Mouse (Mus musculus) intestine, embryonic 14.5 days (tissue): ENCODE measurements around the gene Akap6. TPM values are rescaled to one million over a fixed set of nuclear protein-coding genes. Genes with fewer than 3 reads are reported as not detected.

ENCODE experiments used
- ATAC-seq: fragments of 200-750 bp; cut with Nextera tagmentation; replicated peaks from 2 replicates; pipeline ENCODE4 v1.8.0; 2017; ENCODE audit warnings: low read depth, moderate number of reproducible peaks, moderate TSS enrichment, moderate library complexity; ENCODE audit not compliant: low FRiP score, low TSS enrichment
- DNase-seq: peaks from one replicate; pipeline ENCODE4 v3.0.0-alpha.2; 2018; ENCODE audit warnings: low spot score
- H3K27ac ChIP-seq: fragments of 300-500 bp; sonication (generic); 2 replicates; pipeline ENCODE4 v1.5.1; 2014; ENCODE audit warnings: low read depth, mild to moderate bottlenecking, control low read depth
- H3K27me3 ChIP-seq: fragments of 300-500 bp; sonication (generic); replicated peaks from 2 replicates; pipeline ENCODE4 v1.6.1; 2014; ENCODE audit warnings: low read length, control low read depth; ENCODE audit not compliant: control insufficient read depth, insufficient read depth
- H3K36me3 ChIP-seq: fragments of 300-500 bp; sonication (generic); 2 replicates; pipeline ENCODE4 v1.6.1; 2014; ENCODE audit warnings: low read length, control low read depth; ENCODE audit not compliant: control insufficient read depth, insufficient read depth
- H3K4me1 ChIP-seq: fragments of 300-500 bp; sonication (generic); replicated peaks from 2 replicates; pipeline ENCODE4 v1.6.1; 2014; ENCODE audit warnings: low read length, control low read depth, mixed read lengths; ENCODE audit not compliant: control insufficient read depth, insufficient read depth
- H3K4me2 ChIP-seq: fragments of 300-500 bp; sonication (generic); 2 replicates; pipeline ENCODE4 v1.6.1; 2014; ENCODE audit warnings: low read length
- H3K4me3 ChIP-seq: fragments of 300-500 bp; sonication (generic); 2 replicates; pipeline ENCODE4 v1.5.1; 2014; ENCODE audit warnings: low read depth, low read length, control low read depth, mixed read lengths
- H3K9ac ChIP-seq: fragments of 300-500 bp; sonication (generic); 2 replicates; pipeline ENCODE4 v1.6.1; 2014; ENCODE audit warnings: mild to moderate bottlenecking, low read length
- H3K9me3 ChIP-seq: fragments of 300-500 bp; sonication (generic); 2 replicates; pipeline ENCODE4 v1.6.1; 2016; ENCODE audit warnings: low read length, control low read depth; ENCODE audit not compliant: control insufficient read depth
- WGBS: fragments of 180-500 bp; shearing (Covaris S2); extraction: QIAGEN DNeasy Blood & Tissue Kit; methylation state at CpG from one replicate; pipeline ENCODE4 v1.1.7; 2014; 5-methylcytosine and 5-hydroxymethylcytosine counted together
- polyA plus RNA-seq: library from polyadenylated mRNA; unstranded; fragments of >200 nt; fragmentation: Nextera tagmentation; extraction: Ambion mirVana; gene quantifications from 2 replicates; pipeline ENCODE4 v1.2.1, GENCODE M21; 2014

Akap6 gene
- polyA plus RNA-seq, 1 experiment from 2014 or later = 3.2 TPM

- no peak for DNase-seq
- WGBS = 70% methylated on average over 7 of the region's 7 CpGs
Measured at GRCm38 (mm10) chr12:52781066-52781465, 81.9 kb downstream of the Akap6 start.

GRCm38 (mm10) chr12:52782902-52783441 lies 83.8 kb downstream of the Akap6 start:
- Histone ChIP-seq H3K36me3 (no peaks in the 10 kb centered on the region), H3K4me1 (no peaks in the 10 kb centered on the region), H3K27me3 (no peaks in the 10 kb centered on the region), H3K27ac (no peak overlapping the region), H3K4me3 (no peak overlapping the region), H3K9ac (no peak overlapping the region), H3K9me3 (no peaks in the 10 kb centered on the region), H3K4me2 (peak overlapping the region; percentile 42)
- 14% methylated on average over 14 of the region's 14 CpGs for WGBS
- DNase-seq (peak; percentile 58), ATAC-seq (0 out of 2 replicates have a peak, but pooled peaks have one; percentile 23)

More at GRCm38 (mm10) chr12:52781066-52781465, 81.9 kb downstream of the Akap6 start:
- H3K36me3 ChIP-seq = no peaks in the 10 kb centered on the region
- no peaks in the 10 kb centered on the region for H3K27me3 ChIP-seq
- no peak for ATAC-seq
- no peak overlapping the region for H3K4me3 ChIP-seq
- no peak overlapping the region for H3K27ac ChIP-seq
- H3K9ac ChIP-seq = no peak overlapping the region
- no peaks in the 10 kb centered on the region for H3K9me3 ChIP-seq
- no peak overlapping the region for H3K4me2 ChIP-seq
- H3K4me1 ChIP-seq = no peaks in the 10 kb centered on the region

GRCm38 (mm10) chr12:52785217-52785616 lies 86.0 kb downstream of the Akap6 start:
- no peak overlapping the region for H3K4me2 ChIP-seq
- no peaks in the 10 kb centered on the region for H3K4me1 ChIP-seq
- H3K4me3 ChIP-seq = no peak overlapping the region
- no peaks in the 10 kb centered on the region for H3K36me3 ChIP-seq
- no peak overlapping the region for H3K27ac ChIP-seq
- DNase-seq (no peak), ATAC-seq (no peak)
- H3K27me3 ChIP-seq = no peaks in the 10 kb centered on the region
- no peak overlapping the region for H3K9ac ChIP-seq
- no peaks in the 10 kb centered on the region for H3K9me3 ChIP-seq

GRCm38 (mm10) chr12:52790350-52790768 lies 91.2 kb downstream of the Akap6 start:
- Histone ChIP-seq H3K4me3 (no peak overlapping the region), H3K27me3 (no peaks in the 10 kb centered on the region), H3K36me3 (no peaks in the 10 kb centered on the region), H3K4me1 (0 out of 2 replicates have a peak, but pooled peaks cover 6% of the 10 kb centered on the region), H3K9ac (no peak overlapping the region), H3K9me3 (no peaks in the 10 kb centered on the region), H3K27ac (no peak overlapping the region), H3K4me2 (peak overlapping the region; percentile 23; the same call in 1 of the 2 replicates)
- WGBS = 13% methylated on average over 8 of the region's 8 CpGs
- ATAC-seq (no peak), DNase-seq (no peak)

- 87% methylated on average over 4 of the region's 4 CpGs for WGBS
- Histone ChIP-seq H3K4me1 (0 out of 2 replicates have a peak, but pooled peaks cover 6% of the 10 kb centered on the region), H3K36me3 (no peaks in the 10 kb centered on the region), H3K4me2 (no peak overlapping the region), H3K9ac (no peak overlapping the region), H3K27ac (no peak overlapping the region), H3K27me3 (no peaks in the 10 kb centered on the region), H3K9me3 (no peaks in the 10 kb centered on the region), H3K4me3 (no peak overlapping the region)
- ATAC-seq (no peak), DNase-seq (no peak)
Measured at GRCm38 (mm10) chr12:52794131-52794530, 94.9 kb downstream of the Akap6 start.

GRCm38 (mm10) chr12:52795551-52796470 lies 96.6 kb downstream of the Akap6 start:
- Histone ChIP-seq H3K36me3 (no peaks in the 10 kb centered on the region), H3K27ac (no peak overlapping the region), H3K4me1 (0 out of 2 replicates have a peak, but pooled peaks cover under 1% of the 10 kb centered on the region), H3K27me3 (no peaks in the 10 kb centered on the region), H3K4me2 (no peak overlapping the region), H3K9ac (no peak overlapping the region), H3K4me3 (no peak overlapping the region), H3K9me3 (no peaks in the 10 kb centered on the region)
- WGBS = 94% methylated on average over 18 of the region's 18 CpGs
- DNase-seq = no peak
- ATAC-seq = no peak

- Histone ChIP-seq H3K4me1 (no peaks in the 10 kb centered on the region), H3K4me2 (no peak overlapping the region), H3K27me3 (no peaks in the 10 kb centered on the region), H3K36me3 (no peaks in the 10 kb centered on the region), H3K27ac (no peak overlapping the region), H3K9ac (no peak overlapping the region), H3K9me3 (no peaks in the 10 kb centered on the region), H3K4me3 (no peak overlapping the region)
- no peak for DNase-seq
- ATAC-seq = no peak
- WGBS = 71% methylated on average over 4 of the region's 4 CpGs
Measured at GRCm38 (mm10) chr12:52796471-52796795, 97.2 kb downstream of the Akap6 start.

- Histone ChIP-seq H3K27me3 (no peaks in the 10 kb centered on the region), H3K27ac (no peak overlapping the region), H3K4me3 (no peak overlapping the region), H3K4me1 (no peaks in the 10 kb centered on the region), H3K9ac (no peak overlapping the region), H3K4me2 (no peak overlapping the region), H3K36me3 (no peaks in the 10 kb centered on the region), H3K9me3 (no peaks in the 10 kb centered on the region)
- 88% methylated on average over 9 of the region's 9 CpGs for WGBS
- ATAC-seq (no peak), DNase-seq (no peak)
Measured at GRCm38 (mm10) chr12:52799717-52800116, 100.5 kb downstream of the Akap6 start.
